Mouse (Mus musculus): Measurements from ENCODE around the gene Hif1an. TPM values are rescaled to one million over a fixed set of nuclear protein-coding genes. Genes with fewer than 3 reads are reported as not detected.

Gene Hif1an
- polyA plus RNA-seq, 1 experiment = 11.5 TPM

- TF ChIP-seq POLR2A (IDR thresholded peaks at IDR 0.05; ENCODE audit: low read depth, low read length) (no peak), CTCF (IDR thresholded peaks at IDR 0.05; ENCODE audit: extremely low read depth, insufficient read length, insufficient replicate concordance, low read depth, low read length) (peak; percentile 77; the same call in 1 of the 2 replicates)
- 2% methylated on average over 13 of the region's 13 CpGs for WGBS
- no peaks in the 10 kb centered on the region for H3K4me1 ChIP-seq (ENCODE audit: control insufficient read depth, insufficient read depth, insufficient read length, low read length)
- 0 out of 2 replicates have a peak, but pooled peaks cover 4% of the 10 kb centered on the region for H3K27me3 ChIP-seq (ENCODE audit: control insufficient read depth, insufficient read depth, low read length)
- no peak overlapping the region for H3K27ac ChIP-seq (ENCODE audit: insufficient read depth, low read depth, low read length)
- H3K4me3 ChIP-seq (ENCODE audit: low read depth, low read length) = no peak overlapping the region
- H3K36me3 ChIP-seq (ENCODE audit: control insufficient read depth, insufficient read depth, low read length) = peaks cover 15% of the 10 kb centered on the region
These were observed 17.9 kb upstream of the Hif1an start for GRCm38 (mm10) chr19:44544775-44545174.

- WGBS = 3% methylated on average over 45 of the region's 47 CpGs
- Histone ChIP-seq H3K36me3 (ENCODE audit: control insufficient read depth, insufficient read depth, low read length) (peaks cover 22% of the 10 kb centered on the region), H3K27me3 (ENCODE audit: control insufficient read depth, insufficient read depth, low read length) (0 out of 2 replicates have a peak, but pooled peaks cover 4% of the 10 kb centered on the region), H3K4me3 (ENCODE audit: low read depth, low read length) (peak within 1 kb of the TSS; percentile 64), H3K4me1 (ENCODE audit: control insufficient read depth, insufficient read depth, insufficient read length, low read length) (no peaks in the 10 kb centered on the region), H3K27ac (ENCODE audit: insufficient read depth, low read depth, low read length) (no peak within 1 kb of the TSS)
- TF ChIP-seq POLR2A (IDR thresholded peaks at IDR 0.05; ENCODE audit: low read depth, low read length) (no peak), CTCF (IDR thresholded peaks at IDR 0.05; ENCODE audit: extremely low read depth, insufficient read length, insufficient replicate concordance, low read depth, low read length) (no peak)
These were observed 17.2 kb upstream of the Hif1an start, which contains the start of gene Sec31b for GRCm38 (mm10) chr19:44545321-44546041. Gene Sec31b (minus strand): TSS chr19:44545864.

GRCm38 (mm10) chr19:44552731-44553130 is 9.9 kb upstream of the Hif1an start, which contains the start of gene Gm20538:
Gene Gm20538 (minus strand): TSS chr19:44552831.
- 95% methylated on average over 4 of the region's 4 CpGs for WGBS
- Histone ChIP-seq H3K4me3 (ENCODE audit: low read depth, low read length) (no peak within 1 kb of the TSS), H3K27ac (ENCODE audit: insufficient read depth, low read depth, low read length) (no peak within 1 kb of the TSS), H3K4me1 (ENCODE audit: control insufficient read depth, insufficient read depth, insufficient read length, low read length) (peaks cover 2% of the 10 kb centered on the region; the same call in 1 of the 2 replicates), H3K27me3 (ENCODE audit: control insufficient read depth, insufficient read depth, low read length) (no peaks in the 10 kb centered on the region), H3K36me3 (ENCODE audit: control insufficient read depth, insufficient read depth, low read length) (peaks cover 45% of the 10 kb centered on the region)
- no peak for TF ChIP-seq POLR2A (IDR thresholded peaks at IDR 0.05; ENCODE audit: low read depth, low read length)
- no peak for TF ChIP-seq CTCF (IDR thresholded peaks at IDR 0.05; ENCODE audit: extremely low read depth, insufficient read length, insufficient replicate concordance, low read depth, low read length)

- peaks cover 42% of the 10 kb centered on the region for H3K36me3 ChIP-seq (ENCODE audit: control insufficient read depth, insufficient read depth, low read length)
- peaks cover 2% of the 10 kb centered on the region; the same call in 1 of the 2 replicates for H3K4me1 ChIP-seq (ENCODE audit: control insufficient read depth, insufficient read depth, insufficient read length, low read length)
- no peaks in the 10 kb centered on the region for H3K27me3 ChIP-seq (ENCODE audit: control insufficient read depth, insufficient read depth, low read length)
- WGBS = 93% methylated on average over 4 of the region's 4 CpGs
- no peak overlapping the region for H3K4me3 ChIP-seq (ENCODE audit: low read depth, low read length)
- TF ChIP-seq POLR2A (IDR thresholded peaks at IDR 0.05; ENCODE audit: low read depth, low read length) (no peak), CTCF (IDR thresholded peaks at IDR 0.05; ENCODE audit: extremely low read depth, insufficient read length, insufficient replicate concordance, low read depth, low read length) (no peak)
- H3K27ac ChIP-seq (ENCODE audit: insufficient read depth, low read depth, low read length) = no peak overlapping the region
These were observed 9.4 kb upstream of the Hif1an start for GRCm38 (mm10) chr19:44553286-44553685.

GRCm38 (mm10) chr19:44554490-44554860 is 8.2 kb upstream of the Hif1an start:
- H3K4me3 ChIP-seq (ENCODE audit: low read depth, low read length) = peak overlapping the region; percentile 86
- H3K4me1 ChIP-seq (ENCODE audit: control insufficient read depth, insufficient read depth, insufficient read length, low read length) = peaks cover 2% of the 10 kb centered on the region; the same call in 1 of the 2 replicates
- H3K27me3 ChIP-seq (ENCODE audit: control insufficient read depth, insufficient read depth, low read length) = no peaks in the 10 kb centered on the region
- H3K27ac ChIP-seq (ENCODE audit: insufficient read depth, low read depth, low read length) = 0 out of 2 replicates have a peak overlapping the region, but pooled peaks have one; percentile 33
- H3K36me3 ChIP-seq (ENCODE audit: control insufficient read depth, insufficient read depth, low read length) = peaks cover 34% of the 10 kb centered on the region
- 2% methylated on average over 8 of the region's 8 CpGs for WGBS
- no peak for TF ChIP-seq CTCF (IDR thresholded peaks at IDR 0.05; ENCODE audit: extremely low read depth, insufficient read length, insufficient replicate concordance, low read depth, low read length)

- WGBS = under 1% methylated on average over 50 of the region's 50 CpGs
- Histone ChIP-seq H3K4me1 (ENCODE audit: control insufficient read depth, insufficient read depth, insufficient read length, low read length) (peaks cover 2% of the 10 kb centered on the region; the same call in 1 of the 2 replicates), H3K27ac (ENCODE audit: insufficient read depth, low read depth, low read length) (peak within 1 kb of the TSS; percentile 33; the same call in 1 of the 2 replicates), H3K4me3 (ENCODE audit: low read depth, low read length) (peak within 1 kb of the TSS; percentile 86), H3K36me3 (ENCODE audit: control insufficient read depth, insufficient read depth, low read length) (peaks cover 28% of the 10 kb centered on the region), H3K27me3 (ENCODE audit: control insufficient read depth, insufficient read depth, low read length) (no peaks in the 10 kb centered on the region)
- TF ChIP-seq POLR2A (IDR thresholded peaks at IDR 0.05; ENCODE audit: low read depth, low read length) (peak; percentile 90), CTCF (IDR thresholded peaks at IDR 0.05; ENCODE audit: extremely low read depth, insufficient read length, insufficient replicate concordance, low read depth, low read length) (no peak)
These were observed 7.6 kb upstream of the Hif1an start, which contains the start of gene Ndufb8 for GRCm38 (mm10) chr19:44554861-44555590. Gene Ndufb8 (minus strand): TSS chr19:44555440.

- no peak overlapping the region for H3K4me3 ChIP-seq (ENCODE audit: low read depth, low read length)
- 86% methylated on average over 14 of the region's 14 CpGs for WGBS
- peaks cover 4% of the 10 kb centered on the region; the same call in 1 of the 2 replicates for H3K4me1 ChIP-seq (ENCODE audit: control insufficient read depth, insufficient read depth, insufficient read length, low read length)
These were observed 1.4 kb downstream of the Hif1an start for GRCm38 (mm10) chr19:44564006-44564405.

More at GRCm38 (mm10) chr19:44564006-44564405, 1.4 kb downstream of the Hif1an start:
- H3K27ac ChIP-seq (ENCODE audit: insufficient read depth, low read depth, low read length) = no peak overlapping the region
- no peak for TF ChIP-seq CTCF (IDR thresholded peaks at IDR 0.05; ENCODE audit: extremely low read depth, insufficient read length, insufficient replicate concordance, low read depth, low read length)
- TF ChIP-seq POLR2A (IDR thresholded peaks at IDR 0.05; ENCODE audit: low read depth, low read length) = no peak
- no peaks in the 10 kb centered on the region for H3K27me3 ChIP-seq (ENCODE audit: control insufficient read depth, insufficient read depth, low read length)
- peaks cover 35% of the 10 kb centered on the region for H3K36me3 ChIP-seq (ENCODE audit: control insufficient read depth, insufficient read depth, low read length)
